Mouse (Mus musculus): ENCODE measurements around the gene Cracr2a.

- TF ChIP-seq CTCF (IDR thresholded peaks at IDR 0.05; ENCODE audit: low read depth) (no peak), EP300 (IDR thresholded peaks at IDR 0.05; ENCODE audit: low read depth) (no peak)
Observed at GRCm38 (mm10) chr6:127701036-127701783, 140.1 kb downstream of the Cracr2a start.

Data from liver, embryonic 14.5 days (tissue).